22 mouse cellular contexts compared by ENCODE assay signal in the genomic region with DNA sequence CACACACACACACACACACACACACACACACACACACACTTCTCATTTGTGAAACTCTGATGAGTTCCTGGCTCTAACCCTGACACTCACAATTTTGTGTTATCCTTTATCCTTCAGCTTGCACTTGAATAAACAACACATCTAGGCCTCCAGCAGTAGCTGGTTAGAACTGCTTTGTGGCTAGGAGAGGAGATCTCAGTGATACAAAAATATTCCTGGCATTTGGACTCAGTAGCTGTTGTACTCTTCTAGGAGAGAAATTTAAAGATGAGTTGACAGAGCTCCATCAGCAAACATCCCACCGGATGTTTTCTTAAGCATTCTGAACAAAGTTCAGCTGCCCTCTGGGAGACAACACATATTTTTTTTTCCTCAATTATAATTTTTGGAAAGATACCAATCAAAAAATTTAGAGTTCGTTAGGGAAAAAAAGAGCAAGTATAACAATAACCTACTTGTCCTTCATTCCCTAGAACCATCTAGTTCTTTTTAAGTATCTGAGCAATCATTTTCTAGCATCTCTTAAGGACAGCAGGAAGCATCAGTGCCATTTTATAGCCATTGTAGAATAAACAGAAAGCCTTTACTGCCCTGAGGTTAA.
DNase-seq lines count a peak whose midpoint lies in the region; TF ChIP-seq lines count a peak whose summit lies in the region.
"Had no signal": no experiment of that assay in that cellular context is flagged by ENCODE, and none has a peak within 500 bp of the region (broad histone marks: within the 10 kb centered on the region; RNA-seq: fewer than 3 reads in every experiment).

No protein-coding gene starts in this region.

- peak; percentile 1 for DNase-seq in heart, adult 8-10 months (ENCODE audit: low spot score)
- DNase-seq in heart, postnatal 14 days, result no peak
- peak; percentile 9 for DNase-seq in liver, adult 2 months (ENCODE audit: extremely low read depth, low read depth, low spot score)
- DNase-seq in liver, result no peak
- peak; percentile 17 for DNase-seq in adipocyte (ENCODE audit: low spot score)
- DNase-seq in lung, postnatal 25 days (ENCODE audit: low spot score), result peak; percentile 19
- no peak for DNase-seq in adrenal gland, adult (ENCODE audit: inconsistent age in 2 of 2, low spot score in 1 of 2)
- DNase-seq: adrenal gland, postnatal 14 days; cerebellum, adult 11 months; cerebellum, postnatal 14 days; gastrocnemius, postnatal 14 days; heart, adult 11 months; heart, postnatal 10 days; layer of hippocampus, adult 9-11 months; left cerebral cortex, postnatal 4 days; thymus, adult 2 months; thymus, postnatal 4 days had no signal

- no peak overlapping the region for H3K27ac ChIP-seq in liver, adult 2 months (replicated peaks; ENCODE audit: insufficient read depth, low read depth, low read length)
- H3K27ac ChIP-seq: hindbrain, postnatal 0 days; limb, embryonic 15.5 days; midbrain, embryonic 12.5 days; stomach, postnatal 0 days had no signal

- WGBS in liver, adult 2 months, result 53% methylated on average over 2 of the region's 2 CpGs

- no peak overlapping the region for H3K9ac ChIP-seq in liver, adult 2 months (ENCODE audit: low read depth, low read length)
- H3K9ac ChIP-seq: heart, embryonic 12.5 days; limb, embryonic 15.5 days; midbrain, embryonic 12.5 days had no signal

- TF ChIP-seq CTCF in liver, adult 2 months (IDR thresholded peaks at IDR 0.05; ENCODE audit: low read depth, low read length), result no peak

- no peaks in the 10 kb centered on the region for H3K4me1 ChIP-seq in liver, adult 2 months (ENCODE audit: control insufficient read depth, insufficient read depth, low read length)
- H3K4me1 ChIP-seq: limb, embryonic 15.5 days; midbrain, embryonic 12.5 days had no signal

- intact Hi-C loops in heart, postnatal 14 days (cut with DNase I), result no loop called here

- no peak overlapping the region for H3K4me3 ChIP-seq in liver, adult 2 months (ENCODE audit: insufficient read depth, low read depth, low read length)
- H3K4me3 ChIP-seq: heart, embryonic 12.5 days; limb, embryonic 15.5 days; midbrain, embryonic 12.5 days had no signal

- no peaks in the 10 kb centered on the region for H3K79me2 ChIP-seq in liver, adult 2 months (ENCODE audit: control insufficient read depth, insufficient read depth, low read length)

- no peaks in the 10 kb centered on the region for H3K36me3 ChIP-seq in liver, adult 2 months (ENCODE audit: control insufficient read depth, insufficient read depth, low read length)
- H3K36me3 ChIP-seq: heart, embryonic 12.5 days; limb, embryonic 15.5 days; midbrain, embryonic 12.5 days had no signal

- no peaks in the 10 kb centered on the region for H3K27me3 ChIP-seq in liver, adult 2 months (ENCODE audit: control insufficient read depth, insufficient read depth, low read length)
- H3K27me3 ChIP-seq: heart, embryonic 12.5 days; limb, embryonic 15.5 days; midbrain, embryonic 12.5 days had no signal

- no peak for TF ChIP-seq POLR2A in liver, adult 2 months (IDR thresholded peaks at IDR 0.05; ENCODE audit: extremely low read depth, insufficient read depth, low read length)

Comparison
In these comparisons a context has a peak if more than half of its experiments do, and no peak if none do; other contexts are left out.
1. DNase-seq: peak in heart, adult 8-10 months (single experiment), liver, adult 2 months (single experiment), adipocyte (single experiment) and lung, postnatal 25 days (single experiment); none in heart, postnatal 14 days (0 of 2), liver (single experiment) and adrenal gland, adult (0 of 2).